Mouse (Mus musculus): ENCODE data around the gene Fkbp11.

DNA sequence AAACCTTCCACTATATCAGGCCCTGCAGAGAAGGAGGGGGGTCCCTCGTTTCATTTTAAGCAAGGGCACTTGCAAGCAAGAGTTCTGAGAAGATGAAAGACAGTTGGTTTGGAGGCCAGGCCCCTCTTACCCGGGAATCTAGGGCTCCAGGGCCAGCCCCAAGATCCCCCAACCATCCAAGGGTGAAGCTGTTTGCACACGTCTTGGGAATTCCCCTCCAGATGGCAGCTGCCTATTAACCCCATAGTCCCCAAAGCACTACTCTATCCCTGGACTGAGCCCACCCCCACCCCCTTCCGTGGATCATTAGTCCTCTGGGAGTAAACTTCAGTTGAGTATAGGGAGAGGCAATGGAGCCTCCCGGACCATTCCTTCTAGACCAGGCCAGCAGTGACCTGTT lies 47.5 kb upstream of the Fkbp11 start:
- TF ChIP-seq CTCF (conservative IDR thresholded peaks at IDR 0.05; ENCODE audit: insufficient read depth, insufficient read length, low read depth, low read length) (no peak), POLR2A (IDR thresholded peaks at IDR 0.05; ENCODE audit: low read depth, low read length) (no peak)
